Mouse (Mus musculus) forebrain, embryonic 10.5 days (tissue): ENCODE data around the gene Aven. TPM values are rescaled to one million over a fixed set of nuclear protein-coding genes. Genes with fewer than 3 reads are reported as not detected.

ENCODE experiments used
- DNase-seq: peaks from one replicate; pipeline ENCODE4 v3.0.0-alpha.2; 2017; ENCODE audit warnings: low spot score; ENCODE audit errors: extremely low spot score
- H3K27ac ChIP-seq: fragments of 300-500 bp; sonication (generic); 2 replicates; pipeline ENCODE4 v1.5.1; 2016; ENCODE audit warnings: mild to moderate bottlenecking
- H3K27me3 ChIP-seq: fragments of 300-500 bp; sonication (generic); 2 replicates; pipeline ENCODE4 v1.6.1; 2016; ENCODE audit warnings: mild to moderate bottlenecking; ENCODE audit not compliant: poor library complexity, severe bottlenecking
- H3K36me3 ChIP-seq: fragments of 300-500 bp; sonication (generic); replicated peaks from 2 replicates; pipeline ENCODE4 v1.6.1; 2016; ENCODE audit warnings: mild to moderate bottlenecking, moderate library complexity
- H3K4me1 ChIP-seq: fragments of 300-500 bp; sonication (generic); 2 replicates; pipeline ENCODE4 v1.6.1; 2016
- H3K4me3 ChIP-seq: fragments of 300-500 bp; sonication (generic); 2 replicates; pipeline ENCODE4 v1.5.1; 2016; ENCODE audit warnings: mild to moderate bottlenecking, moderate library complexity
- H3K9me3 ChIP-seq: fragments of 300-500 bp; sonication (generic); 2 replicates; pipeline ENCODE4 v1.6.1; 2016; ENCODE audit warnings: mild to moderate bottlenecking, moderate library complexity
- WGBS: fragments of 180-500 bp; shearing (Covaris S2); methylation state at CpG from one replicate; pipeline ENCODE4 v1.1.7; 2016; 5-methylcytosine and 5-hydroxymethylcytosine counted together
- polyA plus RNA-seq: library from polyadenylated mRNA; unstranded; fragments of >200 nt; fragmentation: Nextera tagmentation; extraction: Ambion mirVana; gene quantifications from 2 replicates; pipeline ENCODE4 v1.2.1, GENCODE M21; 2016

The Aven gene
- polyA plus RNA-seq, 1 experiment from 2014 or later = 6.7 TPM

- no peaks in the 10 kb centered on the region for H3K9me3 ChIP-seq
- H3K36me3 ChIP-seq = no peaks in the 10 kb centered on the region
- WGBS = 58% methylated on average over 14 of the region's 14 CpGs
- no peak overlapping the region for H3K4me3 ChIP-seq
- H3K27ac ChIP-seq = no peak overlapping the region
- H3K27me3 ChIP-seq = no peaks in the 10 kb centered on the region
- DNase-seq = no peak
- H3K4me1 ChIP-seq = peaks cover 5% of the 10 kb centered on the region; the same call in 1 of the 2 replicates
Observed at GRCm38 (mm10) chr2:112534677-112535222, 42.0 kb downstream of the Aven start.

- H3K4me3 ChIP-seq = no peak overlapping the region
- no peak for DNase-seq
- H3K27me3 ChIP-seq = no peaks in the 10 kb centered on the region
- H3K4me1 ChIP-seq = peaks cover 5% of the 10 kb centered on the region; the same call in 1 of the 2 replicates
- WGBS = 97% methylated on average over 1 of the region's 1 CpGs
- H3K27ac ChIP-seq = no peak overlapping the region
- H3K36me3 ChIP-seq = no peaks in the 10 kb centered on the region
- H3K9me3 ChIP-seq = no peaks in the 10 kb centered on the region
Observed at GRCm38 (mm10) chr2:112538783-112539182, 46.0 kb downstream of the Aven start.

- 90% methylated on average over 5 of the region's 5 CpGs for WGBS
- no peaks in the 10 kb centered on the region for H3K9me3 ChIP-seq
Observed at GRCm38 (mm10) chr2:112541695-112542285, 49.0 kb downstream of the Aven start.

GRCm38 (mm10) chr2:112556527-112556926, 63.8 kb downstream of the Aven start:
- Histone ChIP-seq H3K27me3 (no peaks in the 10 kb centered on the region), H3K4me3 (no peak overlapping the region), H3K27ac (no peak overlapping the region), H3K9me3 (no peaks in the 10 kb centered on the region), H3K4me1 (peaks cover 3% of the 10 kb centered on the region; the same call in 1 of the 2 replicates), H3K36me3 (no peaks in the 10 kb centered on the region)
- WGBS = 94% methylated on average over 10 of the region's 10 CpGs
- DNase-seq = no peak

More at GRCm38 (mm10) chr2:112541695-112542285, 49.0 kb downstream of the Aven start:
- H3K27me3 ChIP-seq = no peaks in the 10 kb centered on the region
- DNase-seq = no peak
- H3K27ac ChIP-seq = no peak overlapping the region
- no peak overlapping the region for H3K4me3 ChIP-seq
- H3K4me1 ChIP-seq = no peaks in the 10 kb centered on the region
- no peaks in the 10 kb centered on the region for H3K36me3 ChIP-seq

GRCm38 (mm10) chr2:112557453-112557852, 64.7 kb downstream of the Aven start:
- no peak for DNase-seq
- H3K36me3 ChIP-seq = no peaks in the 10 kb centered on the region

GRCm38 (mm10) chr2:112561549-112561948, 68.8 kb downstream of the Aven start:
- Histone ChIP-seq H3K36me3 (no peaks in the 10 kb centered on the region), H3K4me1 (peaks cover 2% of the 10 kb centered on the region; the same call in 1 of the 2 replicates), H3K9me3 (no peaks in the 10 kb centered on the region), H3K4me3 (no peak overlapping the region), H3K27ac (no peak overlapping the region), H3K27me3 (no peaks in the 10 kb centered on the region)
- no peak for DNase-seq
- WGBS = 93% methylated on average over 7 of the region's 7 CpGs

More at GRCm38 (mm10) chr2:112557453-112557852, 64.7 kb downstream of the Aven start:
- no peak overlapping the region for H3K4me3 ChIP-seq
- no peaks in the 10 kb centered on the region for H3K27me3 ChIP-seq
- no peaks in the 10 kb centered on the region for H3K9me3 ChIP-seq
- no peak overlapping the region for H3K27ac ChIP-seq
- peaks cover 3% of the 10 kb centered on the region; the same call in 1 of the 2 replicates for H3K4me1 ChIP-seq

GRCm38 (mm10) chr2:112565060-112565459, 72.3 kb downstream of the Aven start:
- H3K4me1 ChIP-seq = peaks cover 4% of the 10 kb centered on the region; the same call in 1 of the 2 replicates
- 96% methylated on average over 1 of the region's 1 CpGs for WGBS
- H3K27me3 ChIP-seq = no peaks in the 10 kb centered on the region
- no peaks in the 10 kb centered on the region for H3K9me3 ChIP-seq
- no peak overlapping the region for H3K4me3 ChIP-seq
- no peak for DNase-seq
- no peak overlapping the region for H3K27ac ChIP-seq
- no peaks in the 10 kb centered on the region for H3K36me3 ChIP-seq

GRCm38 (mm10) chr2:112566290-112567085, 73.7 kb downstream of the Aven start:
- no peak for DNase-seq
- H3K27ac ChIP-seq = no peak overlapping the region
- H3K4me3 ChIP-seq = no peak overlapping the region
- H3K4me1 ChIP-seq = peaks cover 4% of the 10 kb centered on the region; the same call in 1 of the 2 replicates
- 85% methylated on average over 4 of the region's 4 CpGs for WGBS
- no peaks in the 10 kb centered on the region for H3K36me3 ChIP-seq
- H3K27me3 ChIP-seq = no peaks in the 10 kb centered on the region
- no peaks in the 10 kb centered on the region for H3K9me3 ChIP-seq

GRCm38 (mm10) chr2:112567786-112568185, 75.0 kb downstream of the Aven start:
- DNase-seq = no peak

GRCm38 (mm10) chr2:112590985-112591384, 98.2 kb downstream of the Aven start:
- WGBS = 93% methylated on average over 7 of the region's 7 CpGs
- H3K9me3 ChIP-seq = no peaks in the 10 kb centered on the region
- no peaks in the 10 kb centered on the region for H3K27me3 ChIP-seq

More at GRCm38 (mm10) chr2:112567786-112568185, 75.0 kb downstream of the Aven start:
- Histone ChIP-seq H3K36me3 (no peaks in the 10 kb centered on the region), H3K27ac (no peak overlapping the region), H3K27me3 (no peaks in the 10 kb centered on the region), H3K4me1 (peaks cover 4% of the 10 kb centered on the region; the same call in 1 of the 2 replicates), H3K4me3 (no peak overlapping the region), H3K9me3 (no peaks in the 10 kb centered on the region)
- WGBS = 96% methylated on average over 4 of the region's 4 CpGs

GRCm38 (mm10) chr2:112591451-112591871, 98.7 kb downstream of the Aven start:
- H3K9me3 ChIP-seq = no peaks in the 10 kb centered on the region
- H3K4me3 ChIP-seq = no peak overlapping the region
- no peak overlapping the region for H3K27ac ChIP-seq
- no peaks in the 10 kb centered on the region for H3K36me3 ChIP-seq
- no peak for DNase-seq
- WGBS = 63% methylated on average over 6 of the region's 6 CpGs
- no peaks in the 10 kb centered on the region for H3K27me3 ChIP-seq
- no peaks in the 10 kb centered on the region for H3K4me1 ChIP-seq

More at GRCm38 (mm10) chr2:112590985-112591384, 98.2 kb downstream of the Aven start:
- H3K4me3 ChIP-seq = no peak overlapping the region
- no peaks in the 10 kb centered on the region for H3K36me3 ChIP-seq
- DNase-seq = no peak
- H3K27ac ChIP-seq = no peak overlapping the region
- no peaks in the 10 kb centered on the region for H3K4me1 ChIP-seq

- Histone ChIP-seq H3K27ac (no peak overlapping the region), H3K27me3 (no peaks in the 10 kb centered on the region), H3K9me3 (no peaks in the 10 kb centered on the region), H3K36me3 (no peaks in the 10 kb centered on the region), H3K4me1 (no peaks in the 10 kb centered on the region), H3K4me3 (no peak overlapping the region)
- 80% methylated on average over 2 of the region's 2 CpGs for WGBS
- no peak for DNase-seq
Observed at GRCm38 (mm10) chr2:112593322-112593721, 100.6 kb downstream of the Aven start.

- DNase-seq = no peak
- Histone ChIP-seq H3K27me3 (no peaks in the 10 kb centered on the region), H3K9me3 (no peaks in the 10 kb centered on the region), H3K4me3 (no peak overlapping the region), H3K36me3 (no peaks in the 10 kb centered on the region), H3K27ac (no peak overlapping the region), H3K4me1 (no peaks in the 10 kb centered on the region)
- 95% methylated on average over 2 of the region's 2 CpGs for WGBS
Observed at GRCm38 (mm10) chr2:112593781-112594180, 101.0 kb downstream of the Aven start.
